Mouse (Mus musculus): Measurements from ENCODE around the gene Spred1.

Gene Spred1

DNA sequence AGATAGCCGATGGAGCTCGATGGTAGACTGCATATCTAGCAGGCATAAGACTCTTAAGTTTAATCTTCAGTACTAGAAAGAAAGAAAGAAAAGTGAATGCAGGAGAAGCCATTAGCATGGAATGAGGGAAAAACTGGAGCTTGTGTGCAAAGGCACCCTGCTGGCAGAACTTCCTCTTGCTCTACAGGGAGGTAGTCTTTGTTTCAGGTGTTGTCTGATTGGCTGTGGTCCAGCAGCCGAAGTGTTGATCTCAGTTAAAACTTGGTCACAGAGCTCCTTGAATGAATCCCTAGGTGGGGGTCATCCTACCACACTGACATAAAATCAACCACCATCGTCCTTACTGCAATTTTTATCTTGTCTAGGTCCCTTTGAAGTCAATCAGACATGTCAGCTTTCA is 55.8 kb downstream of the Spred1 start:
- peak; percentile 6 for DNase-seq (ENCODE audit: low spot score)

DNA sequence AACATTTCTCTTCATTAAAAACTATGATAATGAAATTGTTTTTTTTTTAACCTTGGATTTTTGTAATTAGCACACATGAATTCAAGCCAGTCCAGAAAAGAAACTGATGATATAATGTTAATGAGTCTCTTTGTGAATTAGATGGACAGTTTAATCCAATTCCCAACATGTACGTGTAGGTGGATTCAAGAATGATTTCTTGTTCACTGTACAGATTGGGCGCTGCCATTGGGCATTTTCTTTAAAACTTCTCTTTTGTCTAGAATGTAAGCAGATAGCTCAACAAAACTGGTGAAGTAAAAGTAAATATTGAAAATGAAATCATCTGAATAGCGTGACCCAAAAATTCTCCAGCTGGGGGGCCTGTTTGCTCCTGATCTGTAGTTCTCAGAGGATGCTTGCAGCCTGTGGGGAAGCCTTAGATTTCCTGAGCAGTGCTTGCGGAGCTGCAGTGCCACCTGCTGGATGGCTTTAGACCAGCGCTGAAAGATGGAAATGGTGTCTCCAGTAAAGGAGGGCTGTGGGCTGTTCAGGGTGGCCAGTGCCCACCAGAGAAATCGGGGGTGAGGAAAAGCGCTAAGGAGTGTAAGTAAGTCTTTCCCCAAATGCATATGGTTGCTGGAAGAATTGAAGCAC is 59.2 kb downstream of the Spred1 start:
- DNase-seq (ENCODE audit: low spot score), result peak; percentile 76

DNA sequence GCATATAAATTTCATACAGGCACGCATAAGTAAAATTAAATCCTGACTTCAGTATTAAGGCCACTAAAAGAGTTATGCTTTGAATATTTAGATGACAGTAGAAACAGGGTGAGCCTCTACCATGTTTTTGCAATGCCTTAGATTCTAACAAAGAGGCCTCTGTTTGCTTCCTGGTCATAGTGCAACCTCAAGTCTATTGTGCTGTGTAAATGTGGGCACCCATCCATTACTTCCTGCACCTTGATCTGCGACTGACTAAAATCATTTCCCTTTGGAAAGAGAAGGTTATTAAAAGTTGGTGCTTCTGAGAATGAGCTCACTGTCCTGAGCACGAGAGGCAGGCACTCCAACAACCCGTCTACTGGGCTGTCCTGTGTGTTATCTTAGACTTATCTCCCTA is 64.4 kb downstream of the Spred1 start:
- DNase-seq (ENCODE audit: low spot score), result no peak

DNA sequence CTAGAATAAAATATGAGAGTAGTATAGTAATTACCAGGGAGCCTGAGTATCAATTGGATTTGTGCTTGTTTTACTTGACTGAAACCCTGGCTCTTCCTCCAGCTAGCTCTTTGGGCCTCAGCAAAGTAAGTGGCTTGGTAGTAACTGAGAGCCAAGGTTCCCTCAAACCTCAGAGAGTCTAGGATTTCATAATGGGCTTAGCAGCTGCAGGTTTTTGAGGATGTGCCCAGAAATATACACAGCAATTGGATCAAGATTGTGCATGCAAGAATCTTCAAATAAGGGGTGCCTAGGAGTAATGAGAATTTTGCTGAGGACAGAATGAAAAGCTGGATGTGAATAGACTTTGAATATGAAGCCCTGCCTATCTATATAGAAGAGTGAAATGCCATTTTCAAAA is 69.7 kb downstream of the Spred1 start:
- no peak for DNase-seq (ENCODE audit: low spot score)

DNA sequence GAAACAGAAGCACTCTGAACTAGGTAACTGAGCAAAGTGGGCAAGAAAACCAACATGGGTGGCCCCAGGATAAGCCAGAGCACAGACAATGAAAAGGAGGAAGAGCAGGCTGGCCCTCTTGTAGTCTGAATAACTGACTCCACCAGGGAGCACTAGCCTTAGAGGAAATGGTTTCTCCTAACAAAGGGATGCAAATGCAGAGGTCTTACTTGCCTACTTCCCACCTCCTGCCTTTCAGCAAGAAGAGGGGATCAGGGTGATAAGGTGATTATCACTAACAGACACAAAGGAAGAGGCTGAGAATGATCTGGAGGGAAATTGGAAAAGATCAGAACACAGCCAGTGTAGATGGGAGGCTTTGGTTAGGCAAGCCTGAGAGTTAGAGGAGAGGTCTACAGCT is 73.1 kb downstream of the Spred1 start:
- DNase-seq (ENCODE audit: low spot score), result no peak

DNA sequence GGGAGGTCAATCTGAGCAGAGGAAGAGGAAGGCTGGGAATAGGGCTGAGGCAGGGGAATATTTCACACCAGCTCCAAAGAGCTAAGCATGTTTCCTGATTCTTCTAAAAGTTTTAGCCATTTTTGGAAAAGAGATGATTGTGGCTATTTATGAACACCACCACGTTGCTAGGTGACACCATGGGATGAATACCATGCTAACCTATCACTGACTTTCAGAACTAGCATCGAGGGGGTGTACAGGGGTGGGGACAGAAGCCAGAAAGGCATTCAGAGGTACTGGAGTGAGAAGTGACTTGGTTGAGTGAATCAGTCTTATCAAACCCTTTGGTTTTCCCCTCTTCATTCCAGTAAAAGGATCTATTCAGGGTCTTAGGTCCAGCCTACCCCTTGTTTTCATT is 74.0 kb downstream of the Spred1 start:
- no peak for DNase-seq (ENCODE audit: low spot score)

DNA sequence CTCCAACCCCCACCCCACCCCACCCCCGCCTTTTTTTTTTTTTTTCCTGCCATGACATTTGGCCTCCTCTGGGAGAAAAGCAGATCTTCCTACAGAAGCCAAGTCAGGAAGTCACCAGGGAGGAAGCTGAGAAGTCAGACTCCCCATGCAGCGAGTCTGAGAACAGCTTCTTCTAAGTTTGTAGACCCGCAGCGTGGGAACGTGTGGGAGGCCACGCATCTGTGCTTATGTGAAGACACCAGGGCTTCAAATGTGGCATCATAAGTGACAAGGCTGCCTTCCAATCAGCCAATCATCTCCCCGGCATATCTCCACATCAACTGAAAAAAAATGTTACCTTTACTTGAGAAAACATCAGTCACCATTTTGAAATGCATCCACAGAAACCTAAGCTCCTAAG is 74.4 kb downstream of the Spred1 start:
- no peak for DNase-seq (ENCODE audit: low spot score)

DNA sequence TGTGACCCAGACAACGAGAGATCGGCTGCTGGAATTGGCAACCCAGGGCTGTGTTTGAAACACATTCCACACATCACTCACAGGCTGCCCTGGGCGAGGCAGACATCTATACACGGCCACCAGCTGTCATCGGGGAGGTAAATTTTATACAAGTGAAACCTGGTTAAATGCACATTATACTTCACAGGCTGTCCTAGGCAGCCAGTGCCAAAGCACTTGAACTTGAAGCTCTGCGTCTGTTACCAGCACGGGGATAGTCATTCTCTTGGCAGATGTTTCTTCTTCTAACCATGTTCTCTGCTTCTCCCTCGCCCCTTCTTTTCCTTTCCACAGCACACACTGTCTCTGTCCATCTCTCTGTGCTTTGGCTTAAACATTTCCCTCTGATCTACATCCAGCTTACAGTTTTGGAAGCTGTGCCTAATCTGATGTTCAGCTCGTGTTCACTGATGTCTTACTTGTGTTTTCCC is 79.7 kb downstream of the Spred1 start:
- no peak for DNase-seq (ENCODE audit: low spot score)

DNA sequence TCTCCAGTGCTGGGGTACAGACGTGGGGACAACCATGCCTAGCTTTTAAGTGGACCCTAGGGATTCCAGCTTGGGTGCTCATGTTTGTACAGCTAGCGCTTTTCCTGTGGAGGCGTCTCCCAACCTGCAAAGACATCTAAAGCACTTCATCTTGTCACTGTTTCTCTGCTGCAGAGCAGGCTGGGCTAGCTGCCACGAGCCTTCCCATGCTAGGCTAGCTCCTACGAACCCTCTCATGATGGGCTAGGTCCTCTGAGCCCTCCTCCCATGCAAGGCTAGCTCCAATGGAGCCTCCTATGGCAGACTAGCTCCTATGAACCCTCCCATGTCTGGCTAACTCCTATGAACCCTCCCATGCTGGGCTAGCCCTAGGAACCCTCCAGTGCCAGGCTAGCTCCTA is 82.2 kb downstream of the Spred1 start:
- DNase-seq (ENCODE audit: low spot score), result no peak

DNA sequence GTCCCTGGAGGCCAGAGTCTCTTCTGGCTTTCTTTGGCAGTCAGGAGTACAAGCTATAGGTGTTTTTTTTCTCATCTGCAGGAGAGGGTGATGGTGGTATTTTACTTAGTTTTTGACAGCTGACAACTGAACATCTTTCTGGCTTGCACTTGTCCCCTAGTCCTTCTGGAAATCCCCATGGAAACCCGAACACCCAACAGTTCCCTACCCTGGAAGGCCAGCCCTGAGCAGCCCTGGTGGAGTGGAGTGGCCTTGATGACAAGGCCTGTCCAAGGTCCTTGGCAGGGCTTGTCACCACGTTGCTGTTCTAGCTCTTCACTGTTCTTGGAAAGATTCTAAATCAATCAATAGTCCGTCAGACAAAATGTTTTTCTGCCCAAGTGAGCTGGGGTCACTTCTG is 83.4 kb downstream of the Spred1 start:
- DNase-seq (ENCODE audit: low spot score), result no peak

DNA sequence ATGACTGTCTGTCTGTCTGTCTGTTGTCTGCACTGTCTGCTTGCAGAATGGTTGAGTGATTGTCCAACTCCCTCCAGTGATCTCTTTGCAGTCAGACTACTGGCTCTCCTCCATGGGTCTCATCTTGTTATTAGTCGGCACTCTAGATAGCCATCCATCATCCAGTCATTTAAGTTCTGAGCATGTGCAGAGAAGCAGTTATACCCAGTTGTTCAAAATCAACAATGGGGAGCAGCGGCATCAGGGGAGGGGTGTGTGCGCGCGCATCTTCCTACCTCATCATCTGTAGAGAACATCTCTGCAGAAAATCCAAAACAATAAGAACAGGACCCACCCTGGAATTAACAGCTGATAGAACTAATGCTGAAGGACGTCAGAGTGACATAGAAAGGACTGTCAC is 83.9 kb downstream of the Spred1 start:
- no peak for DNase-seq (ENCODE audit: low spot score)

DNA sequence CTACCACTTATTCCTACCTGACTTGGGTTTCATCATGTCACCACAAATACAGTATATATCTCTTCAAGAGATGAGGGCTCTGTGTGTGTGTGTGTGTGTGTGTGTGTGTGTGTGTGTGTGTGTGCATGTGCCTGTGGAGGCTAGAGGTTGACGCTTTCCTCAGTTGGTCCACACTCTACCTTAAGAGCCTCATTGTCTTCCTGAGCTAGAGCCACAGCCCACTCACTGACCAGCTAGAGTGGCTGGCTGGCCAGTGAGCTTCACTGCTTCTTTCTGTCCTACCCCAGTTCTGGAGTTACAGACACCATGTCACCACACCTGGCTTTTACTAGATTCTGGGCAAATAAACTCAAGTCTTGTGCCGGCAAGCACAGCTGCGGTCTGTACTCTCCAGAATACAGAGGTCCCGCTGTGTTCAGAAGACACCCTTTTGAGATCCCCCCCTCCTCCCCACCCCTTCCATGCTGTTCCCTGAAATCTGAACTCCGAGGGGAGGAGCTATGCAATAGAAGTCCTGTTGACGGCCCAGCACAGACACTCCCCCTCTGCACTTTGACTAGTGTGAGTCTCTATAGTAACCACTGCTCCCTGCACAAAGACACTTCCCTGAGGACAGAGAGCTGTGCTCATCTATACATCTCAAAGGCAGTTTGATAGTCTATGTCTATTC is 89.4 kb downstream of the Spred1 start:
- no peak for DNase-seq (ENCODE audit: low spot score)

DNA sequence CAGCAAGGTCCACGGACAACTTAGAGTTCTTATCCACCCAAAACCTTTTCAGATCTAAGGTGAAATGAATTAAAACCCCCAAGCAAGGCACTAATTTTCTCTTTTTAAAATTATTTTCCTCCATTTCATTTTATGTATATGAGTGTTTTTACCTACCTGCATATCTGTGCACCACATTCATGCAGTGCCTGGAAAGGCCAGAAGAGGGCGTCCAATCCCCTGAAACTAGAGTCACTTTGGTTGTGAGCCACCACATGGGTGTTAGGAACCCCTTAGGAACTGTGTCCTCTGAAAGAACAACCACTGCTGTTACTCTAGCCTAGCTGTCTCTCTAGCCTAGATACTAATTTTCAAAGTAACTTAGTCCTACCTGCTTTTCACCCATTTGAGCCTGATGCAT is 95.0 kb downstream of the Spred1 start:
- no peak for DNase-seq (ENCODE audit: low spot score)

DNA sequence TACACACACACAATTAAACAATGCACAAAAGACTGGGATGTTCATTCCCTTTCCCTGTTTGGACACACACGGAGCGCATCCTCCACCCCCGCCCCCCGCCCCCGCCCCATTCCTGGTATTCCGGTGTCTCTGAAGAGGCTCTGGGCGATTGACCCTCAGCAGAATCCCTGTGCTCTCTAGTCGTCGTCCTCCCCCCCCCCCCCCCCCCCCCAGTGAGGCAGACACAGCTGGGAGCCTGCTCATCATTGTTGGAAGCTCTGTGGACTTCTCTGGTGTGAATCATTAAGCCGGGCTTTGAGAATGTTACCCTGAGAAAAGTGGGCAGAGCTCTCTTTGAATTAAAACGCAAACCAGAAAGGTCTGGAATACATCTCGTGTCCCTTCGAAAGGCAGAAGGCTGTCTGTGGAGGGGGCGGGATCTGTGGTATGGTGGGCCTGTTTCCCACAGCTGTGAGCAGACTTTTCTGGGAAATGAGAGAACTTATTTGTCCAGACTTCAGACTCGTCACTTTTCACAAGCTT is 96.6 kb downstream of the Spred1 start:
- DNase-seq (ENCODE audit: low spot score), result no peak

DNA sequence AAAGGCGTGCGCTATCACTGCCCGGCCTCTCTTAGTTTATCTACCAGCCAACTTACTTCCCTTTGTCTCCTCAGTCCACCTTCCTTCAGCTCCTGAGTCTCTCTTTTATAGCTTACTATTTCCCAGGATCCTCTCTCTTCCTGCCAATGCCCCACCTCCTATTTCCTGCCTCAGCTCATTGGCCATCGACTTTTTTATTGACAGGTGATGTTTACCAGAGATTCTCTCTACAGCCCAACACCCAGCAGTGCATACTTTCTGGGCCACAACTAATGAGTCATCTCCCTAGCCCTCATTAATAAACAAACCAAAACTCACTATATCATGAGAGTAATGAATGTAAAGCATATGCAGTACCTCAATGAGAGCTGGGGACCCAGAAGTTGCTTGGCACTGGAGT is 98.4 kb downstream of the Spred1 start:
- no peak for DNase-seq (ENCODE audit: low spot score)

DNA sequence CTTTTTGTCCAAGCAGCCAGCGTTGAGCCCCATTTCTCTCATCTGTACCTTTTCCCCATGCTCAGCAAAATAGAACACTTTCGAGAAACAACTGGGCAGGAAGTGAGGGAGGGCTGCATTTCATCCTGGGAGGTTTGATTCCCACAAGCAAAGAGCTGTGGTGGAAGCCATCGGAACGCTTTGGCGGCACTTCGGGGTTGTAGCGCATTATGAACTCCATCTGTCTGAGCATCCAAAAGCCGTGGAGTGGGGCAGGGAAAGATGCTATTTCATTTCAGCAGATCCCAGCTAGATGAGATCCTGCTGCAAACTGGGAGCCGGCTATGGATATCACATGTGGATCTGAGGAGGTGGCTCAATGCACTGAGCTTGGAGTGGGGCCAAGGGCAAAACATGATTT is 101.5 kb downstream of the Spred1 start:
- DNase-seq (ENCODE audit: low spot score), result no peak

DNA sequence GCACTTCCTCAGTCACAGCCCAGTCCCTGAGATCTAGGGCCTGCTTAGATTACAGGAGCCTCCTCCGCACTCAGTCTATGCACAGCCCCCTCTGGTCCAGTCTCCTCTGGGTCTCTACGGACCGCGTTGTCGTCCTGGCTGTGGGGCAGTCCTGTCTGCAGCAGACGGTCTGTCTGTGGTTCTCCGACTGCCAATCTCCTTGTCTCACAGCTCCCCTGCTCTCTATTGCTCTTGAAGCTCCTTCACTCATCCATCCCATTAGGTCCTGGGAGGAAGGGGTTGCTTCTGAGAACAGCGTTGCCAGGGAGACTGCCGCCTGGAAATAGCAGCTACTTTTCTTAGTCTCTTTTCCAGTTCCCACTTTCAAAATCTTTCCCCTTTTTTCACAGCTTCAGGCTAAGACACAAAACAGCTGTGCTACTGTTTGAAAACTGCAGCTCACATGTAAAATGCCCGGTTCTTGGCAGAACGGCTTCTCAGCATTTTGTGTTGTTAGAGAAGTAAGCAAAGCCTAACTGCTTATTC is 107.5 kb downstream of the Spred1 start:
- no peak for DNase-seq (ENCODE audit: low spot score)

DNA sequence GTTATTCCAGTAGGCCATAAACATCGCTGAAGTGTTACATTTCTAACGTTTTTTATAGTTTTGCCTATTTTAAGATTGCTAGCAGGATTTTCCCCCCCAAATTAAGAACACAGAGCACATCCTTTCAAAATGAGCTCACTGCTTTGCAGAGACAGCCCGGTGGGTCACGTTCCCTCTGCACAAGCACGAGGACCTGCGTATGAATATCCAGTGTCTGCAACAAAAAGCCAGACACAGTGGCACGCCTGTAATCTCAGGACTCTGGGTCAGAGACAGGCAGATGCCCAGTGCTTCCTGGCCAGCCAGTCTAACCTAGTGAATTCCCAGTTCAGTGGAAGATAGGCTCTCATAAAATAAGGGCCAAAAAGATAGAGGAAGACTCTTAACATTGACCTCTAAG is 109.1 kb downstream of the Spred1 start:
- no peak for DNase-seq (ENCODE audit: low spot score)

DNA sequence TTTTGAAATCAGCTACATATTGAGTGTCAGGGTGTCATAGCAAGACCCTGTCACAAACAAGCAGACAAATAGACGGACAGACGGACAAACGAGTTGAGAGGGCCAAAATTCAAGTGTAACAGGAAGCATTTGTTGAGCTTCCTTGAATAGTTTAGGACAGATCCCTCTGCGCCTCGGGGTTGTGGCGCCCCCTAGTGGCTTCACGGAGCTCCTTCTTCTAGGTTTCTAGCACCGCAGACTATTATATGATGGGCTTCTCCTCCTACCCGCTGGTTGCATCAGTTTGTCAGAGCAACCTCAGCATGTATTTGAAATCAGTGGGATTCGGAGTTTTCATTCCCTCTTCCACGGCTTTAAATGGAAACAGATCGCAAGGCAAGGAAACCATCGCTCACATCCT is 110.1 kb downstream of the Spred1 start:
- peak; percentile 85 for DNase-seq (ENCODE audit: low spot score)

Measured in ovary, postnatal 14 days (tissue).